Mouse (Mus musculus): ENCODE measurements at regions not wholly inside any gene's neighbourhood (a gene's known extent, or its start where the extent isn't known, plus 50 kb on each side); places are given as distances from the start of the nearest gene placed in this dataset.

DNA sequence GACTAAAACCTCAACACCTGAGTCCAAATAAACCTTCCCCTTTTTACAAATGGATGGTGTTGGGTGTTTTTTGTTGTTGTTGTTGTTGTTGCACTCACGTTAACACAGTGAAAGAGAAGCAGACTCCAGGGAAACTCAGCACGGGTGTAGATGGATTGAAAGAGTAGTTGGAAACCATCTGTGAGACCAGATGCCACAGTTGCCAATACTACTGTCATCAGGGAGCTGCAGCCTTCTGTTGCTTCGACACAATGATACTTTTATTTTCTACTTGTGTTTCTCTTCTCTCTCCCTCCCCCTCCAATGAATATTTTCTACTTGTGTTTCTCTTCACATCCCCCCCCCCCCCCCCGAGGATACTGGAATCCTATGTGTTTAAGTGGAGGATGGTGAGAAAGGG is 382.7 kb downstream of the Fam84a start:
- TF ChIP-seq CTCF (IDR thresholded peaks at IDR 0.05; ENCODE audit: control insufficient read depth, insufficient read depth, insufficient read length): no peak
- no peak for TF ChIP-seq MYOG (IDR thresholded peaks at IDR 0.05; ENCODE audit: control insufficient read depth, extremely low read depth, insufficient read length)

Measured in C2C12 (cell line).